Mouse (Mus musculus) liver, adult 2 months (tissue): Measurements from ENCODE around the gene Gm10226.
"Not testable (repeated sequence)": the region's sequence is repeated elsewhere in the genome, so short reads cannot be mapped to it uniquely, and the experiment has no call there.

Experiments
- CTCF ChIP-seq: fragments of 200-500 bp; IDR thresholded peaks from 2 replicates; pipeline ENCODE4 v1.5.1; 2011; ENCODE audit warnings: low read depth, low read length, control low read depth
- POLR2A ChIP-seq: fragments of 200-500 bp; IDR thresholded peaks from 2 replicates; pipeline ENCODE4 v1.6.1; 2011; ENCODE audit warnings: low read length, control low read depth; ENCODE audit not compliant: insufficient read depth; ENCODE audit errors: extremely low read depth

- not testable (repeated sequence) for TF ChIP-seq CTCF, POLR2A
These were observed 12.8 kb upstream of the Gm10226 start for GRCm38 (mm10) chr17:21678826-21679225.
